Comparison of ENCODE assay signal across 9 mouse cellular contexts in the genomic region with DNA sequence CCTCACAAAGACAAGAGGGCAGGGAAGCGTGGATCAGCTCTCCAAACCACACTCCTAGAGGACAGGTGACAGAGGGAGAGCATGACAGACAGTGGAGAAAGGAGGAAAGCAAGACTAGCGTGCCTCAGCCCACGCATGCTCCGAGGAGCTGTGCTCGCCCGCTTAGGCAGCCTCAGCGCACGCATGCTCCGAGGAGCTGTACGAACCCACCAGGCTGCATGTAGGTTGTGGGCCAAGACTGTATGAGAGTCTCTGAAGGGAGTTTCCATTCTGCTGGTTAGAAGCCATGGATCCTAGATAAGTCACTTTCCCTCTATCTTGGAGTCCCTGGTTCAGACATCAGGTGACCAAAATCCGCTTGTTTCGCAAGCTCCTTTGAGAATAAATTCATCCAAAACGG. TPM values are rescaled to one million over a fixed set of nuclear protein-coding genes. Genes with fewer than 3 reads are reported as not detected.
A peak's percentile ranks its signal among the peaks of the same experiment; 100 is the strongest.
DNase-seq lines count a peak whose midpoint lies in the region; ATAC-seq and TF ChIP-seq lines count a peak whose summit lies in the region.
"Had no signal": no experiment of that assay in that cellular context is flagged by ENCODE, and none has a peak within 500 bp of the region (broad histone marks: within the 10 kb centered on the region; RNA-seq: fewer than 3 reads in every experiment).

No protein-coding gene starts in this region.

- H3K36me3 ChIP-seq in heart, embryonic 15.5 days = no peaks in the 10 kb centered on the region
- no peaks in the 10 kb centered on the region for H3K36me3 ChIP-seq in limb, embryonic 15.5 days

- no peaks in the 10 kb centered on the region for H3K9me3 ChIP-seq in heart, embryonic 15.5 days (replicated peaks)
- no peaks in the 10 kb centered on the region for H3K9me3 ChIP-seq in limb, embryonic 15.5 days

- peak; percentile 72 for TF ChIP-seq POLR2A in cortical plate, adult 2 months (IDR thresholded peaks at IDR 0.05; ENCODE audit: extremely low read depth, insufficient read depth, low read length)

- ATAC-seq in heart, embryonic 15.5 days (replicated peaks; ENCODE audit: insufficient number of reproducible peaks, insufficient read depth, low FRiP score, low read depth) = peak; percentile 47; the same call in 1 of the 2 replicates
- no peak for ATAC-seq in limb, embryonic 15.5 days (ENCODE audit: insufficient number of reproducible peaks, low FRiP score, low TSS enrichment, low read depth)
- ATAC-seq in erythroid progenitor cell, adult 5-6 weeks (replicated peaks; ENCODE audit: low FRiP score, poor library complexity, severe bottlenecking) = no peak

- no peaks in the 10 kb centered on the region for H3K4me1 ChIP-seq in cortical plate, adult 2 months (ENCODE audit: control insufficient read depth, insufficient read depth, low read length)
- H3K4me1 ChIP-seq in heart, embryonic 15.5 days (replicated peaks) = peaks cover 9% of the 10 kb centered on the region; the same call in 1 of the 2 replicates
- peaks cover 12% of the 10 kb centered on the region; the same call in 1 of the 2 replicates for H3K4me1 ChIP-seq in limb, embryonic 15.5 days

- no peak overlapping the region for H3K27ac ChIP-seq in cortical plate, adult 2 months (ENCODE audit: insufficient read depth, low read length)
- no peak overlapping the region for H3K27ac ChIP-seq in heart, embryonic 15.5 days
- no peak overlapping the region for H3K27ac ChIP-seq in limb, embryonic 15.5 days
- no peak overlapping the region for H3K27ac ChIP-seq in gastrocnemius, adult 2 months

- H3K9ac ChIP-seq in heart, embryonic 15.5 days = no peak overlapping the region
- no peak overlapping the region for H3K9ac ChIP-seq in limb, embryonic 15.5 days

- H3K27me3 ChIP-seq in heart, embryonic 15.5 days = peaks cover 11% of the 10 kb centered on the region
- peaks cover 11% of the 10 kb centered on the region for H3K27me3 ChIP-seq in limb, embryonic 15.5 days
- H3K27me3 ChIP-seq: CH12.LX had no signal

- DNase-seq in heart, adult 8-10 months (ENCODE audit: low spot score) = peak; percentile 12
- DNase-seq in heart, postnatal 14 days = no peak
- peak; percentile 82 for DNase-seq in right cerebral cortex, adult 18-20 months
- DNase-seq in gastrocnemius, adult 2 months = no peak

- WGBS in heart, embryonic 15.5 days = 27% methylated on average over 13 of the region's 13 CpGs
- 31% methylated on average over 13 of the region's 13 CpGs for WGBS in limb, embryonic 15.5 days

- TF ChIP-seq CTCF in cortical plate, adult 2 months (IDR thresholded peaks at IDR 0.05; ENCODE audit: extremely low read depth, insufficient read depth, low read length) = no peak
- TF ChIP-seq CTCF in gastrocnemius, adult 2 months (IDR thresholded peaks at IDR 0.05) = no peak

- intact Hi-C loops in heart, postnatal 14 days (cut with DNase I) = no loop called here
- intact Hi-C loops in gastrocnemius, adult 2 months (cut with DNase I) = no loop called here

- peak overlapping the region; percentile 54 for H3K4me2 ChIP-seq in heart, embryonic 15.5 days
- H3K4me2 ChIP-seq in limb, embryonic 15.5 days = peak overlapping the region; percentile 5; the same call in 1 of the 2 replicates

- H3K4me3 ChIP-seq in cortical plate, adult 2 months (ENCODE audit: insufficient read depth, low read length) = peak overlapping the region; percentile 6
- peak overlapping the region; percentile 15 for H3K4me3 ChIP-seq in heart, embryonic 15.5 days
- H3K4me3 ChIP-seq in limb, embryonic 15.5 days = no peak overlapping the region
- no peak overlapping the region for H3K4me3 ChIP-seq in gastrocnemius, adult 2 months

RNA-seq across cellular contexts. Expression of a gene that starts 29.8 kb away (rescaled TPM):
- 1 to 10 TPM; 4.4 to 6.8 (median 5.3) TPM for total RNA-seq in heart, adult 8-10 months (2022)
- total RNA-seq in heart, postnatal 14 days (2021) = 1 to 10 TPM; 4.4 to 4.6 TPM
- 46.6 and 47.8 TPM in 2 replicates for polyA plus RNA-seq in cortical plate, adult 2 months (2012; rRNA removed)
- 0.83 and 2.7 TPM in 2 replicates for polyA plus RNA-seq in heart, embryonic 15.5 days (2015; fragmentation: Nextera tagmentation; extraction: Ambion mirVana)
- 4.0 and 4.3 TPM in 2 replicates for polyA plus RNA-seq in limb, embryonic 15.5 days (2015; fragmentation: Nextera tagmentation; extraction: Ambion mirVana)
- total RNA-seq in gastrocnemius, adult 2 months (2021) = 1 to 10 TPM; 5.5 to 8.4 TPM
- not detected in 2 replicates for total RNA-seq in erythroid progenitor cell, adult 5-6 weeks (2015; ENCODE audit: low replicate concordance)
- not detected in 2 replicates for total RNA-seq in erythroid progenitor cell, adult 5-6 weeks (2017; ENCODE audit: low replicate concordance)
- total RNA-seq: CH12.LX had no signal

RNA-seq across cellular contexts. Expression of a gene that starts 40.2 kb away (rescaled TPM):
- 100 to 1,000 TPM; 219 to 237 (median 230) TPM for total RNA-seq in heart, adult 8-10 months (2022)
- 100 to 1,000 TPM; 181 to 186 TPM for total RNA-seq in heart, postnatal 14 days (2021)
- 105 and 113 TPM in 2 replicates for polyA plus RNA-seq in cortical plate, adult 2 months (2012; rRNA removed)
- polyA plus RNA-seq in heart, embryonic 15.5 days (2015; fragmentation: Nextera tagmentation; extraction: Ambion mirVana) = 49.6 and 51.0 TPM in 2 replicates
- 39.7 and 48.6 TPM in 2 replicates for polyA plus RNA-seq in limb, embryonic 15.5 days (2015; fragmentation: Nextera tagmentation; extraction: Ambion mirVana)
- total RNA-seq in gastrocnemius, adult 2 months (2021) = 100 to 1,000 TPM; 189 to 260 TPM
- 10.5 and 13.3 TPM in 2 replicates for total RNA-seq in erythroid progenitor cell, adult 5-6 weeks (2015; ENCODE audit: low replicate concordance)
- 7.7 and 8.5 TPM in 2 replicates for total RNA-seq in erythroid progenitor cell, adult 5-6 weeks (2017; ENCODE audit: low replicate concordance)

Comparison
In these comparisons a context has a peak if more than half of its experiments do, and no peak if none do; other contexts are left out.
1. DNase-seq: peak in heart, adult 8-10 months (single experiment) and right cerebral cortex, adult 18-20 months (single experiment); none in heart, postnatal 14 days (0 of 2) and gastrocnemius, adult 2 months (single experiment).
2. H3K4me3 ChIP-seq: peak in cortical plate, adult 2 months (single experiment) and heart, embryonic 15.5 days (single experiment); none in limb, embryonic 15.5 days (single experiment) and gastrocnemius, adult 2 months (single experiment).
3. RNA of a gene that starts 29.8 kb away (total RNA-seq): 5.5 to 8.4 TPM in gastrocnemius, adult 2 months, 4.4 to 6.8 TPM in heart, adult 8-10 months and 4.4 to 4.6 TPM in heart, postnatal 14 days; not detected in erythroid progenitor cell, adult 5-6 weeks; every median in the first group is over 4 times any median in the second.
4. RNA of a gene that starts 40.2 kb away (total RNA-seq): 189 to 260 TPM in gastrocnemius, adult 2 months, 219 to 237 TPM in heart, adult 8-10 months and 181 to 186 TPM in heart, postnatal 14 days; 7.7 to 13.3 TPM in erythroid progenitor cell, adult 5-6 weeks; every median in the first group is over 10 times any median in the second.